Mouse (Mus musculus) erythroblast, embryonic 14.5 days (primary cell): ENCODE measurements around the gene Atp6v1a.

ENCODE experiments used
- GATA1 ChIP-seq: IDR thresholded peaks from 2 replicates; pipeline ENCODE4 v1.6.1; 2012; ENCODE audit warnings: low read length, inconsistent platforms, mixed read lengths
- TAL1 ChIP-seq: IDR thresholded peaks from 3 replicates; pipeline ENCODE4 v1.6.1; 2012; ENCODE audit warnings: low read length, inconsistent platforms, mixed read lengths

DNA sequence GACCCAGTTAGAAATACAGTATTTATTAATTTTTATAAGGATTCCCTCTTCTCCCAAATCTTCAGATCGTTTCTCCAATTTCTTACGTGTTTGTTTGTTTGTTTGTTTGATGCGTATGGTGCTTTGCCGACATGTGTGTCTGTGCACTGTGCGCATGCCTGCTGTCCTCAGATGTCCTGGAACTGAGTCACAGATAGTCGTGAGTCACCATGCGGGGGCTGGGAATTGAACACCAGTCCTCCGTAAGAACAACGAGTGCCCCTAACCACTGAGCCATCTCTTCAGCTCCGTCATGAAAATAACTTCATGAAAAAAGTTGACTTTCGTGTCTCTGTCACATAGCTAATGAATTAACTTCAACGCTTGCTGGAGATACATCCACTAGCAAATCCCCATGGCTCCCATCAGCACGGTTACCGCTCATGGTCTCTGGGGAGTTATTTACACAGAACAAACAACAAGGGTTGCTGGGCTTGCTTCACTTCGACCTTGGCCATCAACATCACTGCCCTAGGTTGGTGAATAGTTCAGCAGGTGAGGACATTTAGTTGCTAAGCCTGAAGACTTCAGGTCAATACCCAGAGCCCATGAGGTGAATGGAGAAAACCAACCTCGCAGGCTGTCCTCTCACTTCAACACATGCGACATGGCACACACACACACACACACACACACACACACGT, 78.8 kb downstream of the Atp6v1a start:
- TF ChIP-seq TAL1 (no peak), GATA1 (no peak)
